Mouse (Mus musculus) myocyte (in vitro differentiated cells): ENCODE measurements around the gene Scube1. TPM values are rescaled to one million over a fixed set of nuclear protein-coding genes. Genes with fewer than 3 reads are reported as not detected.

Experiments
- H3K27me3 ChIP-seq: one replicate; pipeline ENCODE4 v1.6.1; 2011; ENCODE audit not compliant: control insufficient read depth, insufficient read depth, insufficient read length
- H3K36me3 ChIP-seq: one replicate; pipeline ENCODE4 v1.6.1; 2011; ENCODE audit not compliant: control insufficient read depth, insufficient read depth
- H3K4me2 ChIP-seq: one replicate; pipeline ENCODE4 v1.6.1; 2011; ENCODE audit warnings: low read depth, control low read depth
- H3K4me3 ChIP-seq: one replicate; pipeline ENCODE4 v1.5.1; 2011; ENCODE audit warnings: mild to moderate bottlenecking, control low read depth, moderate library complexity
- H3K79me2 ChIP-seq: one replicate; pipeline ENCODE4 v1.6.1; 2011; ENCODE audit not compliant: control insufficient read depth, insufficient read depth
- H3ac ChIP-seq: one replicate; pipeline ENCODE4 v1.6.1; 2011; ENCODE audit not compliant: control insufficient read depth, insufficient read length
- CEBPB ChIP-seq: IDR thresholded peaks from 2 replicates; pipeline ENCODE4 v1.6.1; 2011; ENCODE audit warnings: mild to moderate bottlenecking, moderate library complexity; ENCODE audit not compliant: poor library complexity, insufficient read depth, severe bottlenecking
- E2F4 ChIP-seq: IDR thresholded peaks from one replicate; pipeline ENCODE4 v1.6.1; 2011; ENCODE audit warnings: mild to moderate bottlenecking, control low read depth, moderate library complexity; ENCODE audit not compliant: insufficient read depth
- MAX ChIP-seq: IDR thresholded peaks from one replicate; pipeline ENCODE4 v1.6.1; 2011; ENCODE audit warnings: low read depth, mild to moderate bottlenecking, control low read depth
- MYOD1 ChIP-seq, 3 experiments: IDR thresholded peaks; one replicate each; pipeline ENCODE4 v1.6.1; 2011; ENCODE audit warnings: control low read depth in 2 of 3, low read depth in 2 of 3, mild to moderate bottlenecking in 2 of 3, moderate library complexity in 1 of 3; ENCODE audit not compliant: insufficient read length in 2 of 3, control insufficient read depth in 1 of 3
- MYOG ChIP-seq, 3 experiments: IDR thresholded peaks; one replicate each; pipeline ENCODE4 v1.6.1; 2011; ENCODE audit warnings: control low read depth in 2 of 3, low read depth in 2 of 3, mild to moderate bottlenecking in 2 of 3; ENCODE audit not compliant: insufficient read length in 2 of 3, control insufficient read depth in 1 of 3, insufficient read depth in 1 of 3
- POLR2A ChIP-seq: IDR thresholded peaks from one replicate; pipeline ENCODE4 v1.6.1; 2011; ENCODE audit warnings: low read depth, mild to moderate bottlenecking, control low read depth, moderate library complexity; ENCODE audit not compliant: insufficient read length
- POLR2AphosphoS2 ChIP-seq: IDR thresholded peaks from one replicate; pipeline ENCODE4 v1.6.1; 2011; ENCODE audit warnings: low read depth, control low read depth; ENCODE audit not compliant: insufficient read length
- REST ChIP-seq: IDR thresholded peaks from one replicate; pipeline ENCODE4 v1.6.1; 2011; ENCODE audit warnings: mild to moderate bottlenecking, control low read depth, moderate library complexity; ENCODE audit not compliant: insufficient read depth, insufficient read length
- SRF ChIP-seq: IDR thresholded peaks from one replicate; pipeline ENCODE4 v1.6.1; 2011; ENCODE audit warnings: low read depth; ENCODE audit not compliant: control insufficient read depth, insufficient read length
- TCF12 ChIP-seq: IDR thresholded peaks from one replicate; pipeline ENCODE4 v1.6.1; 2011; ENCODE audit warnings: mild to moderate bottlenecking, control low read depth; ENCODE audit not compliant: poor library complexity, insufficient read depth, severe bottlenecking
- TCF3 ChIP-seq: IDR thresholded peaks from one replicate; pipeline ENCODE4 v1.6.1; 2011; ENCODE audit warnings: low read depth, control low read depth; ENCODE audit not compliant: insufficient read length
- USF1 ChIP-seq: IDR thresholded peaks from one replicate; pipeline ENCODE4 v1.6.1; 2011; ENCODE audit warnings: low read depth, mild to moderate bottlenecking, control low read depth, moderate library complexity
- polyA plus RNA-seq: library from polyadenylated mRNA; unstranded; fragments of >200 nt; fragmentation: generic; extraction: Trizol; gene quantifications from one replicate; pipeline ENCODE4 v1.2.1, GENCODE M21; 2012; ENCODE audit warnings: missing spikeins

The Scube1 gene
- polyA plus RNA-seq, 1 experiment, result not detected

DNA sequence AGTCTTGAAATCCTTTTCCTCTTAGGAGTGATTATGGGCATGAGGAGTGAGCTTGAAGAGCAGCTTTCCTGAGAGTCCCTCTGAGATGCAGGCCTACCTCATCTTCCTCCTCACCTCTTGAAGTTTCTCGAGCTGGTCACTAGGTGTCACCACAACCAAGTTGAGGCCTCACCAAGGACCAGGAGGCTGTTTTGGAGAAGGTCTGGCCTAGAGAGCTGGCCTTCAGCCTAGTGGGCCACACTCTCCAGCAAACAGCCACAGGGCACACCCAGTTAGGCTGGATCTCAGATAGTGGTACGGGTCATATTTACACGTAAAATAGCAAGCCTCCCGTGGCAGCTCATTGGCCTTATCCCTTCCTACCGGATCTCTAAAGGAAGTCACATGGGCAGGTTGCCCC, 60.1 kb downstream of the Scube1 start:
- no peak overlapping the region for H3ac ChIP-seq
- no peaks in the 10 kb centered on the region for H3K79me2 ChIP-seq
- TF ChIP-seq USF1, result no peak
- no peak for TF ChIP-seq MYOD1 (IDR thresholded peaks at IDR 0.05; ENCODE audit: control insufficient read depth in 1 of 3, insufficient read length in 2 of 3, low read depth in 2 of 3)
- TF ChIP-seq E2F4, result no peak
- no peak for TF ChIP-seq REST
- no peak for TF ChIP-seq CEBPB
- TF ChIP-seq MYOG (IDR thresholded peaks at IDR 0.05; ENCODE audit: control insufficient read depth in 1 of 3, insufficient read depth in 1 of 3, insufficient read length in 2 of 3, low read depth in 2 of 3), result no peak
- TF ChIP-seq TCF12, result no peak
- no peak for TF ChIP-seq MAX
- no peak for TF ChIP-seq POLR2A
- TF ChIP-seq SRF, result no peak
- TF ChIP-seq POLR2AphosphoS2, result no peak
- TF ChIP-seq TCF3, result no peak
- peaks cover 99% of the 10 kb centered on the region for H3K27me3 ChIP-seq
- no peaks in the 10 kb centered on the region for H3K36me3 ChIP-seq
- H3K4me2 ChIP-seq, result no peak overlapping the region
- no peak overlapping the region for H3K4me3 ChIP-seq

DNA sequence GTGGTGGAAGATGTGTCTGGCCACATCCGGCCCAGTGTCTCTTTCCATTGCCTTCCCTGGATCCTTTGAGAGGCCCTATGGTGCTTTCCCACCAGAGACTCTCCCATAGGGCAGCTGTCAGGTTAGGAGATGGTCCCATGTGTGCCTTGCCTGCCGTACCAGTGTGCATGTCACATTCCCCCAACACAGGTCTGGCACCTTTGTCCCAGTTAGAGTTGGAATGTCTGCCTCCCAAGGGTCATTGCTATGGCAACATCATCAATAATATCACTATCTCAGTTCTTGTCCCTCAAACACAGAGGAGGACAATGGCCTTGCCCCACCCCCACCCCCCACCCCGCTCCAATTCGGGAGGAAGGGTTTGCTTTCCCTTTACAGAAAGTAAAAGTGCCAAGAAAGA, 61.8 kb downstream of the Scube1 start:
- H3K36me3 ChIP-seq, result no peaks in the 10 kb centered on the region
- H3K4me3 ChIP-seq, result no peak overlapping the region
- no peak overlapping the region for H3K4me2 ChIP-seq
- H3K79me2 ChIP-seq, result no peaks in the 10 kb centered on the region
- no peak for TF ChIP-seq POLR2AphosphoS2
- TF ChIP-seq E2F4, result no peak
- TF ChIP-seq TCF3, result no peak
- TF ChIP-seq USF1, result no peak
- TF ChIP-seq POLR2A, result no peak
- no peak for TF ChIP-seq MYOD1 (IDR thresholded peaks at IDR 0.05; ENCODE audit: control insufficient read depth in 1 of 3, insufficient read length in 2 of 3, low read depth in 2 of 3)
- no peak for TF ChIP-seq REST
- no peak for TF ChIP-seq MYOG (IDR thresholded peaks at IDR 0.05; ENCODE audit: control insufficient read depth in 1 of 3, insufficient read depth in 1 of 3, insufficient read length in 2 of 3, low read depth in 2 of 3)
- TF ChIP-seq CEBPB, result no peak
- TF ChIP-seq SRF, result no peak
- TF ChIP-seq TCF12, result no peak
- no peak for TF ChIP-seq MAX
- no peak overlapping the region for H3ac ChIP-seq
- H3K27me3 ChIP-seq, result peaks cover 100% of the 10 kb centered on the region

DNA sequence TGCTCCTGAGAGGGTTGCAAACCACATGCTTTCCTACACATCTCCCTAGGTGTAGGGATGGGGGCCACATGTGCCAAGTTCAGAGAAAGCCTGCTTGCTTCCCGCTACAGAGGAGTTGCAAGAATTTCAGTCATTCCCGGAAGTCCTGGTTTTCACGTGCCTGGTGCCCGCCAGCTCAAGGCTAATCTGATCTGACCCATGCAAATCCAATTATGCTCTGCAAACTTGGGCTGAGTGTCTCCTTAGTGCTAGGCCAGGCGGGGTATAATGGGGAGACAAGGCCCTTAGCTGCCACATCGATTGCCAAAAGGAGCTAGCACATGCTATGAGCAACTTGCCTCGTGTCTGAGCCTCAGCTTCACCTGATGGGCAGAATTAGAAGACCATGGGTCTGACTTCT, 62.7 kb downstream of the Scube1 start:
- no peak overlapping the region for H3ac ChIP-seq
- peaks cover 100% of the 10 kb centered on the region for H3K27me3 ChIP-seq
- no peak overlapping the region for H3K4me3 ChIP-seq
- no peaks in the 10 kb centered on the region for H3K79me2 ChIP-seq
- no peaks in the 10 kb centered on the region for H3K36me3 ChIP-seq
- H3K4me2 ChIP-seq, result no peak overlapping the region
- TF ChIP-seq USF1 (no peak), REST (no peak), MYOG (IDR thresholded peaks at IDR 0.05; ENCODE audit: control insufficient read depth in 1 of 3, insufficient read depth in 1 of 3, insufficient read length in 2 of 3, low read depth in 2 of 3) (no peak), CEBPB (no peak), TCF3 (no peak), SRF (no peak)

DNA sequence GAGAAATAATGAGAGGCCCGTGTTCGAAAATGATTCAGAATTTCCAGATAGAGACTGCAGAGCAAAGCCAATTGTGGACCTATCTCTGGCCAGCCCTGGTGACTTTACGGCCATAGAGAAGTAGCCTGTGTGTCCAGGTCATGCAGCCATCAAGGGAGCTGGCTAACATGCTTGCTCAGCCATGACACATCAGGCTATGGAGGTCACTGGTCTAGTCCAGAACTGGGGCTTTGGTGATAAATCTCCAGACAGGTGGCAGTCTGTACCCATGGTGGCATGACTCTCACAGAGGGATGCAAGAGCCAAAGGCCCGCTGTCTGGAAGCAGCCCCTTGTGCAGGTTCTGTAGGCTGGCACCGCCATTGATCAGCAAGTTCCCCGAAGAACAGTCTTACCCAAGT, 82.3 kb downstream of the Scube1 start:
- H3ac ChIP-seq, result no peak overlapping the region
- peaks cover 89% of the 10 kb centered on the region for H3K27me3 ChIP-seq
- H3K4me3 ChIP-seq, result no peak overlapping the region
- no peaks in the 10 kb centered on the region for H3K79me2 ChIP-seq
- no peak for TF ChIP-seq TCF3
- no peak for TF ChIP-seq MYOD1 (IDR thresholded peaks at IDR 0.05; ENCODE audit: control insufficient read depth in 1 of 3, insufficient read length in 2 of 3, low read depth in 2 of 3)
- no peak for TF ChIP-seq REST
- TF ChIP-seq E2F4, result no peak
- TF ChIP-seq POLR2A, result no peak
- no peak for TF ChIP-seq MAX
- no peak for TF ChIP-seq MYOG (IDR thresholded peaks at IDR 0.05; ENCODE audit: control insufficient read depth in 1 of 3, insufficient read depth in 1 of 3, insufficient read length in 2 of 3, low read depth in 2 of 3)
- TF ChIP-seq TCF12, result no peak
- TF ChIP-seq SRF, result no peak
- TF ChIP-seq POLR2AphosphoS2, result no peak
- no peak for TF ChIP-seq CEBPB
- TF ChIP-seq USF1, result no peak
- H3K36me3 ChIP-seq, result no peaks in the 10 kb centered on the region
- no peak overlapping the region for H3K4me2 ChIP-seq

DNA sequence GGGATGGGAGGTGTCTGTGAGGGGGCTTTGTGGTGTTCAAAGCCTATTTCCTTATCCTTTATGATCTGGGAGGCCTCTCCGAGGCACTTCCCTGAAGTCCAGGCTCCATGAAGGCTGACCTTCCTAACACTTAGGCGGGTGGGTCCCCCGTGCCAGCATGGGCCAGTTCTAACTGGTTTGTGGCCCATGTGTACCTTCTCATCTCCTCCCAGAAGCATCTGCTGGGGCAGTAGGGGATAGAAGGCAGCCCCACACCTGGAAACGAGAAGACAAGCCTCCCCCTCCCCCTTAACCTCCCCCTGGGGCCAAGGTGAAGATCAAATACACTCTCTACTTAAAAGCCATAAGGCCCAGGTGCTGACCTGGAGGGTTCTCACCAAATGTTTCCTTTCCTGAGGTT, 84.6 kb downstream of the Scube1 start:
- no peaks in the 10 kb centered on the region for H3K36me3 ChIP-seq
- TF ChIP-seq SRF, result no peak
- no peak for TF ChIP-seq MAX
- no peak for TF ChIP-seq E2F4
- TF ChIP-seq MYOD1 (IDR thresholded peaks at IDR 0.05; ENCODE audit: control insufficient read depth in 1 of 3, insufficient read length in 2 of 3, low read depth in 2 of 3), result no peak
- TF ChIP-seq TCF12, result no peak
- no peak for TF ChIP-seq POLR2A
- no peak for TF ChIP-seq USF1
- no peak for TF ChIP-seq POLR2AphosphoS2
- no peak for TF ChIP-seq REST
- no peak for TF ChIP-seq CEBPB
- H3K4me2 ChIP-seq, result no peak overlapping the region
- no peak overlapping the region for H3ac ChIP-seq
- H3K4me3 ChIP-seq, result no peak overlapping the region
- H3K27me3 ChIP-seq, result peaks cover 77% of the 10 kb centered on the region
- no peaks in the 10 kb centered on the region for H3K79me2 ChIP-seq
